Mouse (Mus musculus) natural killer cell, adult 2 months (primary cell): ENCODE results near the gene Gba.

ENCODE experiments used
- DNase-seq, 2 experiments: peaks; one replicate each; pipeline ENCODE4 v3.0.0; 2022; ENCODE audit warnings: low spot score in 2 of 2

Gba gene

DNA sequence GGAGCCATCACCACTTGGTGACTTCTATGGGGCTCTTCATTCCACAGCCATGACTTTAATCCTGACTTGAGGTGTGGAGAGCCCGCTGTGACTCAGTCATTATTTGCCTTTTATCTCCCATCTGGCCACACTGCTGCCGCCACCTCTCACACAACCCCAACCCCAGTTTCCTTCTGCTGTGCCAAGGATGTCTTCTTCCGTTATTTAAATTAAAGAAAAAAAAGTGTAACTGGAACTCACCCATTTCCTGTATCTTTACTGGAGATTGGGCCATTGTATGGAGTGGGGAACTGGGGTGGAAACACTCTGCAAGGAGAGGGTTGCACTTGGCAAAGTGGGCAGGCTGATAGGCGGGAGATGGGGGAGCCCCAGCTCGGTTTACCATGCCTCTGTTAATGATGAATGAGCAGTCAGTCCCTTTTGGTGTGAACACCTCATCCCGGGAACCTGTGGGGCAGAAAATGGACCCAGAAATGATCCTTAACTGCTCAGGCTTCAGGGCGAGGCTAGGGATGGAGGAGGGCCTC lies 20.1 kb upstream of the Gba start:
- DNase-seq: no peak

DNA sequence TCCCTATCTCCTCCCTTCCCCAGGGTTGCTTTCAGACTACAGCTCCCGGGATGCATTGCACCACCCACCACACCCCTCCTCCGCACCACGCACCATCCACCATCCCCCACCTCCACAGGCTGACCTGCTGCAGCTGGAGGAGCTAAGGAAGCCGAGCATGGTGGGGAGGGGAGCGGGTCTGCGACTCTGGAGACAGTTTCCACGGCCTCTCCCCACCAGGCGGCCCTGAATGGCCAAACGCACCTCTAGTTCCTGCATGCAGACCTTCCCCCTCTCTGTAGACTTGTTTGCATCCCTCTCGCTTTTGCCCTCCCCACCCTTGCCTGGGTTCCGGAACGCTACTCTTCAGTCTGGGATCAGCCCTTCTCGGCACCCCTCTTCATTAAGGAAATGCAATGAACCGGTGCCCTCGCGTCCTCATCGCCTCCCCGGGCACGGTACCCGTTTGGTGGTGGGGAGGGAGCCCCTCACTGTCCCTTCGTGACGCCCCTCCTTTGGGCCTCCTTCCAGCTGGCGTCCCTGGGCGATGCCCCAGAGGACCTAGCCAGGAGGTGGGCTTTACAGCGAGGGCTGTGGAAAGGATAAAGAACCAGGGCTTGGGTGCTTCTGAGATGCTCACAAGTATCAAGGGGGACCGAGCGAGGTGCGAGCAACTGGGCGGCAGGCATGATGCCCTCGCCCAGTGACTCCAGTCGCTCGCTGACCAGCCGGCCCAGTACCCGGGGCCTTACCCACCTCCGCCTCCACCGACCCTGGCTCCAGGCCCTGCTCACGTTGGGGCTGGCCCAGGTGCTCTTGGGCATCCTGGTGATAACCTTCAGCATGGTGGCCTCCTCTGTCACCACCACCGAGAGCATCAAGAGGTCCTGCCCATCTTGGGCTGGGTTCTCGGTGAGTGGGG lies 19.4 kb upstream of the Gba start, which contains the start of gene Fam189b:
Gene Fam189b, plus strand, starts transcription at position 86 of the 901 bp plus-strand sequence.
- DNase-seq: no peak

DNA sequence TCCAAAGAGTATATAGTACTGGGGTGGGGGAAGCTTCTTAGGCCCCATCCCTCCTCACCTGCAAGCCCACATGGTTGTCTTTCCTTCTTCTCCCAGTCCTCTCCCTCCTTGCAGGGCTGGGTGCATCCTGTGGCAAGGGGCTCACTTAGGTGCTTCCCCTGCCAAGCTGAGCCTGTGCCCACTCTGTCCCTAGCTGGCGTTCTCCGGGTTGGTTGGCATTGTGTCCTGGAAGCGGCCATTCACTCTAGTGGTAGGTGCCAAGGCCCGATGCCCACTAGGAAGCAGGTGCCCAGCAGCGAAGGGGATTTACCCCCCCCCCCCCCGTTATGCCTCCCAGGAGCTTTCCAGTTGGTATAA lies 18.8 kb upstream of the Gba start:
- DNase-seq: no peak

DNA sequence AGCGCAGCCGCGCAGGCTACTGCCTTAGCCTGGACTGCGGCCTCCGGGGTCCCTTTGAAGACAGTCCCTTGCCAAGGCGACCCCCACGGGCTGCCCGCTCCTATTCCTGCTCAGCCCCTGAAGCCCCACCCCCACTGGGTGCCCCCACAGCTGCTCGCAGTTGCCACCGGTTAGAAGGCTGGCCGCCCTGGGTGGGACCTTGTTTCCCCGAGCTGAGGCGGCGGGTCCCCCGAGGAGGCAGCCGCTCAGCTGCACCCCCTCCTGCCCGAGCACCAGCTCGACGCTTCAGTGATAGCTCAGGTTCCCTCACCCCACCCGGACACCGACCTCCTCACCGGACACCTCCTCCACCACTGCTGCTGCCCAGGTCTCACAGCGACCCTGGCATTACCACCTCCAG lies 15.5 kb upstream of the Gba start:
- no peak for DNase-seq

DNA sequence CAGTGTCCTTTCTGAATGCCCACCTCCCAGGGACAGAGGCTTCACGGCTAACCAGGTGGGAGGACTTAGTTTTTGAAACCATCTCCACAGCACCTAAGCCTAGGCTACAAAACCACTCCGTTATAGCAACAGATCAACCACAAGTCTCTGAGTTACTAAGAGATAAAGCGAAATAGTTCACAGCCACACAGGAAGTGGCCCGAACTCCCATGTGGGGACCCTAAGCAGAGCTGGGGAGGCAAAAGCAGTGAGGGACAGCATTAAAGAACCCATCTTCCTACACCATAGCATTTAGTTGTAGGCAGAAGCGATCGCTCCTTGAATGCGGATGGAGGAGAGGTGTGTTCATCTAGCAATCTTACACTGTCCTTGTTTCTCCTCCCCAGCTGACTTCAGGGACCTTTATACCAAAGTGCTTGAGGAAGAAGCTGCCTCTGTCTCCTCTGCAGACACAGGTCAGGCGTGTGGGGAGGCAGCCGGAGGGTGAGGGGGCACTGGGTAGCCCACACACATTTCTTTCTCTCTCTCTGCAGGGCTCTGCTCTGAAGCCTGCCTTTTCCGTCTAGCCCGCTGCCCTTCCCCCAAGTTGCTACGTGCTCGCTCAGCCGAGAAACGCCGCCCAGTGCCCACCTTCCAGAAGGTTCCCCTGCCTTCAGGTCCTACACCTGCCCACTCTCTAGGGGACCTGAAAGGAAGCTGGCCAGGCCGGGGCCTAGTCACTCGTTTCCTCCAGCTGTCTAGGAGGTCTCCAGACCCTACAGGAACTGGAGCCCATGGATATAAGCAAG lies 14.8 kb upstream of the Gba start:
- DNase-seq: peak; percentile 52 to 74

DNA sequence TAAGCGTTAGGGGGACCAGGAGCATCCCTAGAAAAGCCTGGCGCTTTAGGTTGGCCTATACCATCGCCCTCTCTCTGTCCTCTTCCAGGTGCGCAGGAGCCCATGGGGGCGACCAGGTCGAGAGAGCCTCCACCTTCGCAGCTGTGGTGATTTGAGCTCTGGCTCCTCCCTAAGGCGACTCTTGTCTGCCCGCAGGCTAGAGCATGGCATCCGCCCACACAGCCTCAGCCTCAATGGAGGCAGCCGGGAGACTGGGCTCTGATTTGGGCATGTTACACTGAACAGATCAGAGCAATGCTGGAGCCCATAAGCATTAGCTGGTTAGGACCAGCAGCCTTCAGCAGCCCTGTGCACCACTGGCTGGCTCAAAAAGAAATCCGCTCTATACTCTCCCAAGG lies 14.3 kb upstream of the Gba start:
- DNase-seq: peak; percentile 29 to 34

DNA sequence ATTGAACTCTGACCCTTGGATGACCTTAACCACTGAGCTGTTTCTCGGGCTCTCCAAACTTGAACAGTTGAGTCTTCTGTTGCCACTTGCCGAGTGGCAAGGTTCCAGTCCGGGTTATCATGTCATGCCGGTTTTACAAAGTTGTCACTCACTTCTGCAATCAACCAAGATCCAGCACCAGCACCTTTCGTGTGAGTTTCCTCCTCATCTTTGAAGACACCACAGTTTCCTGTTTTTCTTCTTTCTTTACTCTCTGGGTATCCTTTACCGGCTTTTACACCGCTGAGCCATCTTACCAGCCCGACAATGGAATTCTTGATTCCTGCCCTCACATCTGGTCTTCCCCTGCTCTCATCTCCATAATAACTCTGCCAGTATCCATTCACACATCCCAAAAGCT lies 12.3 kb upstream of the Gba start:
- DNase-seq: peak; percentile 45 to 60

DNA sequence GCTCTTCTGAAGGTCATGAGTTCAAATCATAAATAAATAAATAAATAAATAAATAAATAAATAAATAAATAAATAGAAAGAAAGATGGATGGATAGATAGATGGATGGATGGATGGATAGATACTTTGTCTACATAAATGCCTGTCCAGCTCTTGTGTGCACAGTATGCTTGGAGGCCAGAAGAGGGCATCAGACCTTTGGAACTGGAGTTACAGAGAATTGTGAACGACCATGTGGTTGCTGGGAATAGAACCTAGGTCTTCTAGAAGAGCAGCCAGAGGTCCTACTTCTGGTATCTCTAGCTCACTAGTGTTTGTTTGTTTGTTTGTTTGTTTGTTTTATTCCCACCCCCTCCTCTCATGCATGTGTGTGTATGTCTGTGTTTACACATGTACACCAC lies 9.4 kb upstream of the Gba start:
- no peak for DNase-seq

DNA sequence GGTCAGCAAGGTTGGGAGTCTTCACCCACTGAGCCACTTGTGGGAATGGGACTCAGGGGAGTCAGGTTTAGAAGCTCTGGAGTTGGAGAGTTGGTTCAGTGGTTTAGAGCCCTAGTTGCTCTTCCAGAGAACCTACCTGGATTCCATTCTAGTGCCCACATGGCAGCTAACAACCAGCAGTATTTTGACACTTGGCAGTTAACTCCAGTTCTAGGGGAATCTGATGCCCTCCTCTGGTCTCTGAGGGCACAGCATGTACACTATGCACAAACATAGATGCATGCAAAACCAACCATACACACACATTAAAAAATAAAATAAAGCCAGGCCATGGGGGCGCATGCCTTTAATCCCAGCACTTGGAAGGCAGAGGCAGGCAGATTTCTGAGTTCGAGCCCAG lies 8.9 kb upstream of the Gba start:
- peak; percentile 38 to 54 for DNase-seq

DNA sequence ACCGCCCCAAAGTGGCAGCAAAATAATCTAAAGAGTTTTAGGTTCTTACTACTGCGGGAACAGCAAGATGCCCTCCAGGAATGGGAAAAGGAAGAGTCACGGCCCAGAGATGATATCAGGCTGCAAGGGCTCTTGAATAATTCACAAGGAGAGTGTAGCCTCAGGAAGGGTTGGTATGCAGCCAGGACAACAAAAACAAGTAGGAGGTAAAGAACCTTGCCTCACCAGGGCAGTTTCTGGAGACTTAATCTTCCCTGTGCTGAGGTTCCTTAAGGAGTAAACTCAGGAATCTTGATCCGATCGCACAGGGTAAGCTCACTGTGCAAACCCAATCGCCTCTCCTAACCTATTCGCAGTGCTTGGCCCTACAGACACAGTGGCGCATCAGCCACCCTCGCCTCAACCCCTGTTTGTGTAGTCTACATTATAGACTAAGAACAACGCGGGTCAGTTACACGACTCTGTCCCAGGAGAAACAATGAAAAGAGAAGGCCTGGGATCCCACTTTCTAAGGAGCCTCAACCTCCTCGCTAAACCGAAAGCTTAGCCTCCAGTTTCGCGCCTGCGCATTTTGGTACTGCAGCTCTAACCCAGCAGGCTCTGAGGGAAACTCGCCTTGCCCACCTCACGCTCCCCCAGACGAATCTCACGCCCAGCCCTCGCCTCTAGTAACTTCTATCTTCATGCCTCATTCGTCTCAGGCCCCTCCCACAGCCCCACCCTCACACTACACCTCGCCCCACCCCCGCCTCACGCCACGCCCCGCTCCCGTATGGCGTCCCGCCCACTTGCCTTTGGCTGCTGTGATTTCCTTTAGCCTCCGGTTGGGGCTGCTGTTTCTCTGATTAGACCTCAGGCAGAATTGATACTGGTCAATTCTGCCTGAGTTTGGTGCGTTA lies 6.5 kb upstream of the Gba start:
- DNase-seq: peak; percentile 87 to 91

DNA sequence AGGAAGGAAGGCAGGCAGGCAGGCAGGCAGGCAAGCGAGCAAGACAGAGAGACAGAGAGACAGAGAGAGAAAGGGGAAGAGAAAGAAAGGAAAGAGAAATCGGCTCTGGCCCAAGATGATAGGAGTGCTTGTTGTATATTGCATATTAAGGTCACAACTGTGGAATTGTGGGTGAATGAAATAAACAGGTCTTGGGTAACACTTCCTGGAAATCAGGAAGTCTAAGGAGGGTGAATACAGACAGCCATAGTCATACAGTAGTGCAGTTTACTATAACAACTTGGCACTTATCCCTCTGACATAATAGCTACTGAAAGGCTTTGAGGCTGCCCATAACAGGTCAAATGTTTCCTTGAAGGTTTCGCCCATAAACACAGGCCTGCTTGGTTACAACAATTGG lies 2.9 kb upstream of the Gba start:
- no peak for DNase-seq

DNA sequence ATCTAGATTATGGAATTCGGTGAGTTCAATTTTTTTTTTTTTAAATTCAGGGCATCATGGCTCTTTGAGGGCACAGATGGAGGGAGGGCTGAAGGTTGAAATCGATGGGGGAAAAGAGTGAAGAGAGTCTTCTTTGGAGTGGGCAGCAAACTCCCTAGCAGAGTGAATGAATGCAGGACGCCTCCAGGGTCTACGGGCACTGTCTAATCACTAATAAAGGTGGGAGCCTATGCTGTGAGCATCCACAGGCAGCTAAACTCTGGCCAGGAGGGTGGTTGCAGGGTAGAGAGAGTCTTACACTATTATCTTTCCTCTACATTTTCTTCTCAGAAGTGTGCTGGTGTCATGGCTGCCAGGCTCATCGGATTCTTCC lies 400 bp downstream of the Gba start:
- DNase-seq: no peak

DNA sequence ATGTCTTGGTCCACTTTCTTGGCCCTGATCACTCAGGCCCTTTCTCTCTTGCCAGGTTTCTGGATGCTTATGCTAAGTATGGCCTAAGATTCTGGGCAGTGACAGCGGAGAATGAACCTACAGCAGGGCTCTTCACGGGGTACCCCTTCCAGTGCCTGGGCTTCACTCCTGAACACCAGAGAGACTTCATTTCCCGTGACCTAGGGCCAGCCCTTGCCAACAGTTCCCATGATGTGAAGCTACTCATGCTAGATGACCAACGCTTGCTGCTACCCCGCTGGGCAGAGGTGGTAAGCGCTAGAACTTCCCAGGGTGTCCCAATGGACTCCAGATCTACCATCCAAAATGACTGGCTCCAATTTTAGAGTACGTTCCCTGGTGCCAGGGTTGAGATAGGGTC lies 3.4 kb downstream of the Gba start:
- no peak for DNase-seq

DNA sequence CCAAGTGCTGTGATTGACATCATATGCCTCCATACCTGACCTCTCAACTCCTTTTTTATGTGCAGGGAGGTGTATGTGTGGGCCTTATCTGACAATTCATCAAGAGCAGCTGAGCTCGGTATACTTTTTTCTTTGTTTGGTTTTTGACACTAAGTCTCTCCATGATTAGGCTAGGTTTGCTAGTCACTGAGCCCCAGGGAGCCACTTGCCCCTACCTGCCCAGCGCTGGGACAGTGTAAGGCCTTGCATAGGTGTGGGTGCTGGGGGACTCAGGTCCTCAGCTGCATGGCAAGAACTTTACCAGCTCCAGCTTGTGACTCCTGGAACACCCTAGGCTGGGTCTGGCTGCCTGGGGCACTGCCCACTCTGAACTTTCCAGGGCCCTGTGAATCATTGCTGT lies 4.0 kb downstream of the Gba start:
- DNase-seq: no peak

DNA sequence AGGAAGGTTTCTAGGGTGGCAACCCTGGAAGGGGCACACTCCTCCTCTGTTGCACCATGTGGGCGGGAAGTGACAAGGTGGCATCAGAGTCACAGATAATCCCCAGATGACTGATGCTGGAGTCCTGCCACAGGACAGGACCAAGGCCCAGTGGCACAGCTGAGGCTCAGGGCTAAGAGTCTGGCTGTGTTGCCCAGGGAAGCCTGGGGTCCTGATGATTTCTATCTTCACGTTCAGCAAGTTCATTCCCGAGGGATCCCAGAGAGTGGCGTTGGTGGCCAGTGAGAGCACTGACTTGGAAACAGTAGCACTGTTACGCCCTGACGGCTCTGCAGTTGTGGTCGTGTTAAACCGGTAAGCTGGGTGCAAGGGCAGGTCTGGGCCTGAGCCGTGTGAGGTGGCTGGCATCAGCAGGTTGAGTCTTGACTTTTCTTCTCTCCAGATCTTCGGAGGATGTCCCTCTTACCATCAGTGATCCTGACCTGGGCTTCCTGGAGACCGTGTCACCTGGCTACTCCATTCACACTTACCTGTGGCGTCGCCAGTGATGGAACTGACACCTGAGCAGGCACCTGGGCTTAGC lies 5.4 kb downstream of the Gba start:
- DNase-seq: no peak

DNA sequence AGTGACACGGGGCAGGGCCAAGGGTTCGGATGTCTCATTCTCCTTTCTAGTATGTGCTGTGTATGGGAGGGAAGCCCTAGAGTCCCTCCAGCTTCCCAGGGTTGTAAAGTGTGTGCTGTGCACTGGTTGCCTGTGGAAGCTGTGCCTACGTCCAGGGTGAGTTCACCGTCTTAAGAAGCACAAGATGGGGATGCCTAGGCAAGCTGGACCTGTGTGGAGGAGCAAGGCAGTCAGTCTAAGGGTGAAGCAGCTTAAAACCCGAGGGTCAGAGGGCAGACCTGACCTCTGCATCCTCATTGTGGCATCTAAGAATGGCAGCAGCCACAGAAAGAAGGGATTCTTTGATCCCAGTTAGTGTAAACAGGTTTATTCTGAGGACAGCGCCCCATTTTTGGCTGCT lies 6.0 kb downstream of the Gba start:
- no peak for DNase-seq

DNA sequence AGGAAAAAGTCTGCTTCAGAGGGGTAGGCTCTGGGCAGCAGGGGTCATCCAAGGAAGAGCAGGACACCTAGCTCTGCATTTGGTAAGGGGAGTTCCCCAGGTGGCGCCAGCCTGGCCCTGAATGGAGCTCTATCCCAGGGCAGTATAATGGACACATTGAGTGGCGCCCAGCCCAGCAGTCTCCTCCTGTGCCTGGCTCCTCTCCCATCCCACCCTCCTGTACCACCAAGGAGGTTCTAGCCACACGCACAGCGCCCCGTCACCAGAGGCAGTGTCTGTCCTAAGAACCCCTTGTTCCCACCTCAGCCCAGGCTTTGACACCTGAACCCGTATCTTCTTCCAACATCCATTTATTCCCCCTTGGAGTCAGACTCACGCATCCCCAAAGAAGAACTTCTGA lies 7.0 kb downstream of the Gba start:
- DNase-seq: no peak

DNA sequence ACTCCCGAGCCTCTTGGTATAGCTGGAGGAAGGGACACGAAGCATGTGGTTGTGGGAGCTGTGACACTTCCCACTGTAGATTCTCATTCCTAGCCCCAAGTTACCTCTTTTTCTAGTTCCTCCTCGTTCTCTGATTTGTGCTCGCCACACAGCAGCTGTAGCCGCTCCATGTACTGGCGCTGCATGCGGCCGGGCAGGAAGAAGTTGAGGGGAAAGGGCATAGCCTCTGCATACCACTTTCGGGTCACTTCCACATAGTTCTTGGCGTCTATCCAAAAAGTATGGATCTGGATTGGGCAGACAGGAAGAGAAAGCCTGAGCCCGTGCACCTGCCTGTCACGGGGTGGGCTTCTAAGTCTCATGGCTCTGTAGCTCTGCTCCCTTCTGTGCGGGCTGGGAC lies 7.4 kb downstream of the Gba start:
- no peak for DNase-seq

DNA sequence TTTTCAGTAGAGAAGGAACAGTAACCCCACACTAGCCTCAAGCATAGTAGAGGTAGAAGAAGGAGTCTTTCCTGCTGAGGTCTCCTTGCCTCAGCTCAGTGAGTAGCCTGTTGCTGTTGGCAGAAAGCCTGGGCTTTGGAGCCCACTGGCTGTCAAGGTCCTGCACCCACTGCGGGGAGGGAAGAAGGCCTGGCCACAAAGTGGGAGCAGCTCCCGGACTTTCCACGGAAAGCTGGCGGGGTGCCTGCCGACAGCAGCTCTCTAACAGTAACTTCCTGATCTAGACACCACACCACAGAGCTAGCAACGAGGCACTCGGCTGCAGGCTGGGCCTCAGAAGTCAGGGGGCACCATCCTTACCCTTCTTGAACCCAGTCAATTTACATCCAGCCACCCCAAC lies 8.0 kb downstream of the Gba start:
- no peak for DNase-seq

DNA sequence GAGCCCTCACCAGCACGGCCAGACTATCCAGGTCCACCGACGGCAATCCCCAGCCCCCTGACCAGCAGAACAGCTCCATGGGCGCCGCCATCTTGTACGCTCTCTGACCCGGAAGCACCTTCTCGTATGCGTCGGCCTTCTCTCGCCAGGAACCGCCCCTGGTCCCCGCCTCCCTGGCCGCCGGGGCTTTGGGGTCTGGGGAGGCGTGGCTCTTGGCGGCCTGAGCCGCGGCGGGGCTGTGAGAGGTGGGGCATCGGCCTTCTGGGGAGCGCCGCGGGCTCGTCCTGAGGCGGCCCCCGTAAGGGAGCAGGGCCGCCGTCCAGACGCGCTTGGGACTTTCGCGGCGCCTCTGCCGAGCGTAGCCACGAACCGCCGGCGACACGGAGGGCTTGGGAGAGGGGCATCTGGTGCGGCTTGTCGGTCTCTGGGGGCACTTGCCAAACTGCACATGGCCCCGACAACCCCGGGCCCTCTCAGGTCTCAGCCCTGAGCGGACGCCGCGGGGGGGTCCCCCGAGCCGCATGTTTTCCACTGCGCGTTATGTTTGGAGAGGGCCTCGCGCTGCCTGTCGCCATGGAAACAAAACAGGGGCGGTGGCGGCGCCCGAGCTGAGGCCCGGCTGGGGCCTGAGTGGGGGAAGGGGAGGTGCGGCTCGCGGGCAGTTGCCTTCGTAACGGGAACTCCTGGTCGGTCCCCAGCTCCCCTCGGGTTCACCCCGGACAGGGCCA lies 11.2 kb downstream of the Gba start:
- peak; percentile 93 to 94 for DNase-seq
